Mouse (Mus musculus) heart, adult 2 months (tissue): ENCODE data around the gene Mfsd12.

Experiments
- CTCF ChIP-seq: fragments of 200-600 bp; IDR thresholded peaks from 2 replicates; pipeline ENCODE4 v1.8.1; 2022; ENCODE audit warnings: antibody characterized with exemption, mild to moderate bottlenecking, moderate library complexity
- EP300 ChIP-seq: fragments of 200-500 bp; IDR thresholded peaks from 2 replicates; pipeline ENCODE4 v1.6.1; 2011; ENCODE audit warnings: low read depth, low read length, control low read depth; ENCODE audit not compliant: insufficient read depth
- POLR2A ChIP-seq: fragments of 200-500 bp; IDR thresholded peaks from 2 replicates; pipeline ENCODE4 v1.6.1; 2011; ENCODE audit warnings: mild to moderate bottlenecking, low read depth, low read length, control low read depth; ENCODE audit not compliant: insufficient read depth

- no peak for TF ChIP-seq EP300
- TF ChIP-seq POLR2A, result no peak
- no peak for TF ChIP-seq CTCF
These were observed 52.0 kb downstream of the Mfsd12 start for GRCm38 (mm10) chr10:81409330-81409729.
